Mouse (Mus musculus) small intestine, adult 2 months (tissue): ENCODE data around the gene Vkorc1.

Experiments used
- CTCF ChIP-seq: fragments of 200-500 bp; IDR thresholded peaks from 2 replicates; pipeline ENCODE4 v1.5.1; 2012; ENCODE audit warnings: low read depth, mild to moderate bottlenecking, control low read depth, inconsistent platforms, low read length, moderate library complexity, mixed read lengths; ENCODE audit not compliant: insufficient replicate concordance, insufficient read length; ENCODE audit errors: extremely low read depth
- POLR2A ChIP-seq: fragments of 200-500 bp; IDR thresholded peaks from 2 replicates; pipeline ENCODE4 v1.6.1; 2012; ENCODE audit warnings: low read depth, mild to moderate bottlenecking, control low read depth, inconsistent platforms, low read length, moderate library complexity

DNA sequence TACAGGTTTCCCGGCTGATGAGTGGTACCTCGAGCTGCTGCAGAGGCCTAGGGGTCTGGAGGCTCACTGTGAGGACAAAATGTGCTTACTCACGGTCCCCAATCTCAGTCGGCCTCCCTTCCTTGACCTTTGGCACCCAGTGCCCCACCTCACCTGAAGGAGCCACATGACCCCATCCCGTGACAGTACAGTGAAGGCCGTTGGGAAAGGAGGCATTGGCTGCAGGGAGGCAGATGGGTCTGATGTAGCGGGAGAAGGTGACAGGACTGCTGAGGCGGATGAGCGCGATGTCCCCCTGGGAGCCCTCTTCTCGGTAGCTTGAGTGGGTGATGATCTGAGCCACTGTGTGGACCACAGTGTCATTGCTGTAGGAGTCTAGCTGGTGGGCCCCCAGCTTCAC, 31.4 kb upstream of the Vkorc1 start:
- no peak for TF ChIP-seq POLR2A
- TF ChIP-seq CTCF, result no peak
